Mouse (Mus musculus): Measurements from ENCODE around the gene B4galt4. TPM values are rescaled to one million over a fixed set of nuclear protein-coding genes. Genes with fewer than 3 reads are reported as not detected.

The B4galt4 gene
- polyA plus RNA-seq, 1 experiment from 2014 or later = 21.2 TPM

DNA sequence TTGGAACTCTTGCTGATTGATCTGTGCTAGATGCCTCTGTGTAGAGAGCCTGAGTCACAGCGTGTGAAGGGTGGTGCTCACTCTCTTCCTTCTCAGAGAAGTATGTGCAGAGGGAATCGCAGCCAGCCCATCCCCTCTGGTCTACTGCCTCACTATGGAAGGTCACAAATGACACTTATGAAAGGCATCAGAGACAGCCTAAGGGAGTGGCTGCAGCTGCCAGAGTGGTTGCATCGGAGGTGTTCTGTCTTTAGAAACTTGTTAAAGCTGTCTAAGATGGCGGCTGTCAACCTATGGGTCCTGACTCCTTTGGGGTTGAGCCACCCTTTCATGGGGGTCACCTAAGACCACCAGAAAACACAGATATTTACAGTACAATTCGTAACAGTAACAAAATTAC, 68.1 kb downstream of the B4galt4 start:
- no peak overlapping the region for H3K9ac ChIP-seq (ENCODE audit: low read depth, low read length)
- H3K4me2 ChIP-seq (replicated peaks; ENCODE audit: low read depth) = no peak overlapping the region
- H3K36me3 ChIP-seq (ENCODE audit: control insufficient read depth, insufficient read depth) = no peaks in the 10 kb centered on the region
- no peaks in the 10 kb centered on the region for H3K9me3 ChIP-seq (ENCODE audit: control insufficient read depth)
- H3K27me3 ChIP-seq (replicated peaks; ENCODE audit: control insufficient read depth, insufficient read depth, low read length) = no peaks in the 10 kb centered on the region
- ATAC-seq = no peak
- H3K4me3 ChIP-seq (ENCODE audit: low read depth, low read length) = no peak overlapping the region
- no peak overlapping the region for H3K27ac ChIP-seq (ENCODE audit: low read depth, low read length)
- no peaks in the 10 kb centered on the region for H3K4me1 ChIP-seq (replicated peaks; ENCODE audit: control insufficient read depth, insufficient read depth, low read length)
- 60% methylated on average over 5 of the region's 5 CpGs for WGBS
- no peak for TF ChIP-seq CTCF (IDR thresholded peaks at IDR 0.05; ENCODE audit: low read depth)

DNA sequence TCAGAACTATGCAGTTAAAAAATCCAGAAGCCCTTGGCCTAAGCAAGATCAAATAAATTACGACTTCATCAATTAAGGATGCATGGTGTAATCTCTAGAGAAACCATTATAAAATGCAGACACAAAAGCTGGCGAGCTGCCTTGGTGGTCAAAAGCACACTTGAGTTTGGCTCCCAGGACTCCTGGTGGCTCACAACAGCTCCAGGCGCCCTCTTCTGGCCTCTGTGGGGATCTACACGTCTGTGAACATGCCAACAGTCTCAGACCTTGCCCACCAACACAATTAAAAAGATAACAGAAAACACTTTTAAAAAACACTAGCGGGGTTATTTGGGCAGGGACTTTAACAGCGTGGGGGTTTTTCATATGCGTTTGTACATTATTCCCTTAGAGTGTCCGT, 70.5 kb downstream of the B4galt4 start:
- Histone ChIP-seq H3K4me3 (ENCODE audit: low read depth, low read length) (no peak overlapping the region), H3K27ac (ENCODE audit: low read depth, low read length) (no peak overlapping the region), H3K27me3 (replicated peaks; ENCODE audit: control insufficient read depth, insufficient read depth, low read length) (no peaks in the 10 kb centered on the region), H3K4me1 (replicated peaks; ENCODE audit: control insufficient read depth, insufficient read depth, low read length) (no peaks in the 10 kb centered on the region), H3K4me2 (replicated peaks; ENCODE audit: low read depth) (no peak overlapping the region), H3K9ac (ENCODE audit: low read depth, low read length) (no peak overlapping the region), H3K9me3 (ENCODE audit: control insufficient read depth) (no peaks in the 10 kb centered on the region), H3K36me3 (ENCODE audit: control insufficient read depth, insufficient read depth) (no peaks in the 10 kb centered on the region)
- peak; percentile 90 for TF ChIP-seq CTCF (IDR thresholded peaks at IDR 0.05; ENCODE audit: low read depth)
- WGBS = 35% methylated on average over 8 of the region's 8 CpGs
- peak; percentile 60; the same call in 1 of the 2 replicates for ATAC-seq

Other genes with a start within 250 kb of the B4galt4 start
- 11.8 and 13.8 TPM in 2 replicates for gene Timmdc1, start 219.6 kb upstream of the B4galt4 start, polyA plus RNA-seq (2015; fragmentation: Nextera tagmentation; extraction: Ambion mirVana)
- 11.3 and 12.3 TPM in 2 replicates for gene Poglut1, start 192.0 kb upstream of the B4galt4 start, polyA plus RNA-seq (2015; fragmentation: Nextera tagmentation; extraction: Ambion mirVana)
- 28.4 and 29.3 TPM in 2 replicates for gene Tmem39a, start 183.6 kb upstream of the B4galt4 start, polyA plus RNA-seq (2015; fragmentation: Nextera tagmentation; extraction: Ambion mirVana)
- 2.8 and 3.1 TPM in 2 replicates for gene Arhgap31, start 29.0 kb upstream of the B4galt4 start, polyA plus RNA-seq (2015; fragmentation: Nextera tagmentation; extraction: Ambion mirVana)
- 12.3 and 12.7 TPM in 2 replicates for gene Upk1b, start 58.1 kb downstream of the B4galt4 start, polyA plus RNA-seq (2015; fragmentation: Nextera tagmentation; extraction: Ambion mirVana)
- not detected in 2 replicates for gene 4930435E12Rik, start 86.5 kb downstream of the B4galt4 start, polyA plus RNA-seq (2015; fragmentation: Nextera tagmentation; extraction: Ambion mirVana)
- 1.2 and 1.6 TPM in 2 replicates for gene Igsf11, start 150.4 kb downstream of the B4galt4 start, polyA plus RNA-seq (2015; fragmentation: Nextera tagmentation; extraction: Ambion mirVana)